ENCODE assay signal across 10 mouse cellular contexts in genomic region chr4:125437161-125437822, GRCm38 (mm10).
"Had no signal": no experiment of that assay in that cellular context is flagged by ENCODE, and none has a peak within 500 bp of the region (broad histone marks: within the 10 kb centered on the region; RNA-seq: fewer than 3 reads in every experiment).

No protein-coding gene starts in this region.

- DNase-seq: kidney, adult 9 months; kidney, postnatal 36 days; layer of hippocampus, adult 9-11 months; layer of hippocampus, postnatal 36 days; lung, adult 18-20 months; midbrain, embryonic 14.5 days; right cerebral cortex, postnatal 4 days; spleen, adult 18-20 months; thymus, adult 18-20 months; thymus, postnatal 14 days had no signal
